Mouse (Mus musculus) heart, postnatal 36 days (tissue): ENCODE data around the gene Arhgap35. TPM values are rescaled to one million over a fixed set of nuclear protein-coding genes. Genes with fewer than 3 reads are reported as not detected.
"Not testable (repeated sequence)": the region's sequence is repeated elsewhere in the genome, so short reads cannot be mapped to it uniquely, and the experiment has no call there.

Experiments
- DNase-seq, 2 experiments: peaks; one replicate each; pipeline ENCODE4 v3.0.0; 2021 to 2022
- intact Hi-C: fragments of 180-260 bp; cut with DNase I; formaldehyde crosslinking; loops from one replicate; pipeline ENCODE4 v1.15.1; 2025
- total RNA-seq, 2 experiments: library from RNA; stranded (reverse); gene quantifications; 2 replicates each; pipeline ENCODE4 v1.2.3; 2021

Gene Arhgap35
- total RNA-seq, result 10 to 100 TPM; 32.0 to 35.1 TPM

DNA sequence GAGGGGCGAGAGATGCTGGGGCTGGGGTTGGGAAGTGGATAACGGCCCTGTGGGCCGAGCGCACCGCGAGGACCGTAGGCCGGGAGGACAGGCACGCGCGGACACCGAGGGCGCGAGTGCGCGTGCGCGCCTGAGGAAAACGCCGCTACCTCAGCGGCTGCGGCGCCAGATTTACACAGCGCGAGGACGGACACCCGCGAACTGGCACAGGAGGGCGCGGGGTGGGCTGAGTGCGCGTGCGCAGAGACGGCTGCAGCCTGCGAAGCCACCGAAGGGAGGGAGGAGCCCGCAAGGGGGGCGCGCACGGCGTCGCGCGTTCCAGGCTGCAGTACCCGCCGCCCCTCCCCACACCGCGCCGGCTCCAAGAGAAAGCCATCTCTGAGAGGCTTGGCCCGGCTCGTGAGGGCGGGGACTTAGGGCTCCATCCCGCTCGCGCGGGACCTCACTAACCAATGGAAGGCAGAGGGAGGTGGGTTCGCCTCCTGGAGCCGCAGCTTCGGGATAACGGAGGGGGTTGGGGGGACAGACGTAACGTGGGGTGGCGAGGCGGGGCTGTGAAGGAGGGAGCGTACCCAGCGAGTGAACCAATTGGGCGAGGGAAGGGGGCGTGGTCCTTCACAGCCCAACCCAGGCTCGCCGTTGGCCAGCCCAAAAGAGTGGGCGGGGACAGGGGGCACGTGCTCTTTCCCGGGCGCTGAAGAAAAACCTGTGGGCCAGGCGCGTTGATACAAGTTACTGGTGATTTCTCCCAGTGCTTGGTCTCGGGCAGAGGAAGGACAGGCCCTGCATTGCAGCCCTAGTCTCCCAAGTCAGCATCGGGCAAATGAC is at the start of gene Arhgap35:
TSS of gene Arhgap35 (minus strand) at position 106 of the 828 bp plus-strand sequence.
- intact Hi-C loops, result loop anchor here (5.0 kb wide), 3 partner anchors 43 to 323 kb away; no protein-coding TSS in a partner anchor

DNA sequence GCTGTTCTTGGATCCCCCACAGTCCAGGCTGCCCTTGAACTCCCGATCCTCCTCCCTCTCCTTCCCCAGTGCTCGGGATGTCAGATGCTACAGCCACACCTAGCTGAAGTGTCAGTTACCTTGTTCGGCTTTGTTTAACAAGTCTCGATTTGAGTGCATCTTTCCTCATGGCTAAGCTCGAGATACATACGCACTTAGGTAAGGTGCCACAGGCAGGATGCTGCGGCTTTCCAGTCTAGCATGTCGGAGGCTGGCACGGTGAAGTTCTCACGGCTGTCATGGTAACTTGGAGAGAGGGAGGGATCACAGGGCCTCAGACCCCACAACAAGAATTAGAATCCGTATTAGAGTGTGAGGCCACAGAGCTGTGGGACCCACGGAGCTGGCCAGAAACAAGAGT is 29.5 kb upstream of the Arhgap35 start:
- DNase-seq, result no peak
- intact Hi-C loops, result no loop called here

More for the DNA sequence above, at the start of gene Arhgap35:
- peak; percentile 97 to 98 for DNase-seq

DNA sequence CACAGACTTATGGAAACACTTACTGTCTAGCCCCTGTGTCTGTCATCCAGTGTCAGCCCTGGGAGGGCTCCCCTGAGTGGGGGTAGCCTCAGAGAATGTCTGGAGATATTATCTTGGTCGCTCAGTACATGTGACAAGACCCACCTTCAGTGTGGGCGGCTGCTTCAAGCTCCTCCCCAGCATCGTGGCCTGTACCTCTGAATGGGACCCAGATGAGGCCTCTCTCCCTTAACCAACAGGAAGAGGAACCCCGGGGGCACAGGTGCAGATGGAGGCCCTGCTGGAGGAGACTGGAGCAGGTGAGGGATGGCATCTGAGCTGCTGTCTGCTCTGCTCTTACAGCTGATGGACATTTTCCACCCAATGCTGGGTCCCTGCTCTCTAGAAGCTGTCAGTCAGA is 28.3 kb upstream of the Arhgap35 start:
- DNase-seq, intact Hi-C loops: not testable (repeated sequence)

DNA sequence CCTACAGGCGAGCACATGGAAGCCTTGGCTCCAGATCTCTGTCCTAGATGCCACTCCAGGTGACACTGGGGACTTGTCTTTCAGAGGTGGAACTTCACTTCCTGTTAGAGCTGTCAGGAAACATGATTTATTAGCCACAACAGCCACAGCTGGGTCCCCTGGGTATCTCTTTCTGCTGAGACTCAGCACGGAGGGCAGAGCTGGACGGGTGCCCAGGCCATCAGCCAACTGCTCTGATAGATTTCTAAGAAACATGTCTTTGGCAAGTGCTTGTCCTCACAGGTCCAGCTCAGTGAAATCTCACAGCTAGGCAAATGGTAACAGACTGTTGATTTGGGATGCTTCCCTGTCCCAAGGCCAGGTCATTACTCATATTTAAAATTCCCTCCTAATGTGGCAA is 24.2 kb upstream of the Arhgap35 start:
- peak; percentile 68 to 73 for DNase-seq
- intact Hi-C loops, result no loop called here

DNA sequence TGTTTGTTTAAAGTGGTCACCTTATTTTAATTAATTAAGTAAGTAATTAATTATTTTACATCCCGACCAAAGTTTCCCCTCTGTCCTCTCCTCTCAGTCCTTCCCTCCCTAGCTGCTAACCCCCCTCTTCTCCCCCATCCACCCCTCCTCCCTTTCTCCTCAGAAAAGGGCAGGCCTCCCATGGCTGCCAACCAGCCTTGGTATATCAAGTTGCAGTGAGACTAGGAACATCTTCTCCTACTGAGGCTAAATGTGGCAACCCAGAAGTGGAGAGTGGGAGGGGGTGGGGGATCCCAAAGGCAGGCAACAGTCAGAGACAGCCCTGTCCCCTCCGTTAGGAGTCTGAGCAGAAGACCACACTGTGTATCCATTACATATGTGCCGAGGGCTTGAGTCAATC is 20.3 kb upstream of the Arhgap35 start:
- DNase-seq, result no peak
- intact Hi-C loops, result no loop called here

DNA sequence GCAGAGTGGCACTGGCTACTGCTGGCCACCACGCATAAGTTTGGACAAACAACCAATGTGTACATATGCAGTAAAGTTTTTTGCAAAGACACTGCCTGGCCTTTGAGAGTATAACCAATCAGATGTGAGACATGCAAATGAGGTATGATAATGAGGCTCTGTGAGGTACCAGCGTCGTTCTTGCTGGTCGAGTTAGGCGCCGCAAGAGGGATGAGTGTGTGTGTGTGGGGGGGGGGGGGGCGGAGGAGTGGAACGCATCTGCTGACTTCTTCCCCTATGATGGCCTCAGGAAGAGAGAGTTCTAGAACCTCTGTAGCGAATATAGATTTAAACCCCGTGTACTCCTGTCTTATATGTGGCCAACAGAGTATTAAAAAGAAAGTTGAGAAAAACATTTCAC is 19.1 kb upstream of the Arhgap35 start:
- DNase-seq, intact Hi-C loops: not testable (repeated sequence)

DNA sequence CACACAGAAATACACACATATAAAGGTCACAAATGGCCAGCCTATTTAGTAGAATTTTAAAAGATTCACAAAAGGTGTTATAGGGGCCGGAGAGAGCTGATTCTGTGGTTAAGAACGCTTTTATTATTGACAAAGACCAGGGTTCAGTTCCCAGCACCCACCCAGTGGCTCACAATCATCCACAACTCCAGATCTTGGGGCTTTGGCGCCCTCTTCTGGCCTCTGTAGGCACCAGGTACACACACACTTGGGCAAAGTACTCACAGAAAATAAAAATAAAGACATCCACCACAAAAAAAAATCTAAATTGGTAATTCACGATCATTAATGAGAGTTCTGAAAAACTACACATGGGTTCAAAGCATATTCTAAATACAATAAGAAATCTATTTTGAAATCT is 17.1 kb upstream of the Arhgap35 start:
- intact Hi-C loops, result no loop called here
- DNase-seq, result no peak

DNA sequence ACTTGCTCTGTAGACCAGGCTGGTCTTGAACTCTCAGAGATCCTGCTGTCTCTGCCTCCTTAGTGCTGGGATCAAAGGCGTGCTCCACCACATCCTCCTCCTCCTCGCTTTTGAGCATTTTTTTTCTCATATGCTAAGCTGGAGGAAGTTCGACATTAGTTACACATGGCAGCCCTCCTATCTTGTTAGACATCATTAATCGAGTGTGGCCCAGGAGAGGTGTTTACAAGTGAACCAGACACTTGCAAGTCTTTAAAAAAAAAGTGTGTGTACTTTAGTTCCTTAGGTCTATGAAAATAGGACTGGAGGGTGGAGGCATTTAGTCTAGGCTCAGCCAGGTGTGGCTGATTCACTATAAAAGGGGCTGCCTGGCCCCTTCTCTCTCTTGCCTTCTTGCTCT is 16.2 kb upstream of the Arhgap35 start:
- DNase-seq, result no peak
- intact Hi-C loops, result no loop called here

DNA sequence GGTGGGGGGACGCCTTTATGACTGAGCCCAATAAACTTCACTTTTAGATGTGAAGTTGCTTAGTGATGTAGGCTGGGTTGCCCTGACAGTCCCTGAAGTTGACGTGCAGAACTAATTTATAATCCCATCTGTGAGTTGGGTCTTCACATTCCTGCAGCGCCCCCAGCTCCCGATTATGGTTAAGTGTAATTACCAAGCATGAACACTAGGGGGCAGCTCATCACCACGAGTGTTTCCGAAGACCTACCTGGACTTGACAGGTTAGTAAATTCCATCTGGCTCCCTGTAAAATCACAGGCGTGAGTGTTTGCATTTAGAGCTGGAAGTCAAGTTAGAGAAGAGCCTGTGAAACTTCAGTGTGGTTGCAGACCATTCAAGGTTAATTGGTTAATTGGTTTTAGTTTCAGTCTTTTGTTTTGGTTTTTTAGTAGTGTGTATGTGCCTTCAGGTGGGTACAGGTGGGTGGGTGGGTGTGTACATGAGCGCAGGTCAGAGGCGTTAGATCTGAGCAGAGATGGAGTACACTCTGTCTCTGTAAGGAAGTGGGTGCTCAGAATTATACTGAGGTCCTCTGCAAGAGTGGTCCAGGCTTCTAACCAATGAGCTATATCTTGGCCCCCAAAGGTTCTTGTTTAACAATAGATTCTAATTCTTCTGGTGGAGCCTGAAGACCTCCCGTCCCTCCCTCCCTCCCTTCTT is 15.0 kb upstream of the Arhgap35 start:
- DNase-seq, result peak; percentile 47 to 57
- intact Hi-C loops, result loop anchor here (2.0 kb wide), 1 partner anchor 179 kb away; no protein-coding TSS in a partner anchor

DNA sequence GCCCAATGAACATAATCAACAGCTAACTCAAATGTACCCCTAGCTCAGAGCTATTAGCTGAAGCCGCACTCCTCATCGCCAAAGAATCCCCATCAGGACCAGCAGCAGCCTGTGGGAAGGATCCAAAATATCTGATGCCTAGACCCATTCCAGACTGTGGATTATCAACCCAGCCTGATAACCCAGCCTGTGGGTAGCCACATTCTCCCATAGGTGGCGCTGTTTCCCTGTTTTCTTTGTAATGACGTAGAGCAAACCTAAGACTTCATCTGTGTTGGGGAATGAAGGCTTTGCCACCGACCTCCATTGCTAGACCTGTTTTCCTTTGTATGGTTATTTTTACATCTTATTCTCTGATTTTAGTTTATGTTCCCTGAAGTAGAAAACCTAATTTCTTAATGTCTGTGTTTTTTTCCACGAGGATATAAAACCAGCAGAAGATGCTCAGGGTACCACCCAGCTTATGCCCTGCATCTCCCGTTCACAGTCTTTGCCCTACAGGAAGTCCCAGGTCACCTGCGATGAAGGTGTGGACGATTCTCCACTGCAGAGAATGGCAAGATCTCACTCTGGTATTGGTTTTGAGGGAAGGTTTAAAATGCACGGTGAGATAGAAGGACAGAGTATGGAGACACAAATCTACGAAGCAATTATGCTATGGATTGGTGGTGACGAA is 13.4 kb upstream of the Arhgap35 start:
- DNase-seq, result peak; percentile 67 to 69

DNA sequence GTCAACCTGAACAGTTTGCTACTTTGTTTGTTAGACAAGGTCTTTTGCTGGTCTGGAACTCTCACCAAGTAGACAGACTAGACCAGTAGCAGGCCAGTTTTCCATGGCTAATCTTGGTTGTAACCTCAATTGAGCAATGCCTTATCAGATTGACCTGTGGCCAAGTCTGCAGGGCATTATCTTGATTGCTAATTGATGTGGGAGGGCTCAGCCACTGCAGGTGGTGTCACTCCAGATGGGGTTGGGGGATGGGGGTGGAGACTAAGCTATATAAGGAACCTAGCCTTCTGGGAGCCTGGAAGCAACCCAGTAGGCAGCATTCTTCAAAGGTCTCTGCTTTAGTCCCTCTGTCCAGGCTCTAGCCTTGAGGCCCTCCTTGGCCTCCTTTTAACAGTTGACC is 8.9 kb upstream of the Arhgap35 start:
- intact Hi-C loops, result no loop called here
- DNase-seq, result no peak

More for the DNA sequence above, 13.4 kb upstream of the Arhgap35 start:
- intact Hi-C loops, result loop anchor here (1.0 to 2.0 kb wide), 3 partner anchors 67 to 181 kb away; no protein-coding TSS in a partner anchor

DNA sequence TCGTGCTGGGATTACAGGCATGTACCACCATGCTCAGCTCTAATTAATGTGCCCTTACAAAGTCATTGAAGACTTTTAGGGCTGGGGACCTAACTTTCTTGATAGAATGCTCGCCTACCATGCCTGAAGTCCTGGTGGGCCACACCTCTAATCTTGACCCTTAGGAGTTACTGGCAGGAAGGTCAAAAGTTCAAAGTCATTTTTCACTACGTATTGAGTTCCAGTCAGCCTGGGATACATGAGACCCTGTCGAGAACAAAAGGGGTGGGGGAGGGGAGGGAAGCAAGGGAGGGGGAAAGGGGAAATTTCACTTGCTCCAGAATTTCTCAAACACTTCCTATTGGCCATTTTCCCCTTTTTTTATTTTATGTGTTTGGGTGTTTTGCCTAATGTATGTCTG is 8.3 kb upstream of the Arhgap35 start:
- no peak for DNase-seq
- intact Hi-C loops, result no loop called here

DNA sequence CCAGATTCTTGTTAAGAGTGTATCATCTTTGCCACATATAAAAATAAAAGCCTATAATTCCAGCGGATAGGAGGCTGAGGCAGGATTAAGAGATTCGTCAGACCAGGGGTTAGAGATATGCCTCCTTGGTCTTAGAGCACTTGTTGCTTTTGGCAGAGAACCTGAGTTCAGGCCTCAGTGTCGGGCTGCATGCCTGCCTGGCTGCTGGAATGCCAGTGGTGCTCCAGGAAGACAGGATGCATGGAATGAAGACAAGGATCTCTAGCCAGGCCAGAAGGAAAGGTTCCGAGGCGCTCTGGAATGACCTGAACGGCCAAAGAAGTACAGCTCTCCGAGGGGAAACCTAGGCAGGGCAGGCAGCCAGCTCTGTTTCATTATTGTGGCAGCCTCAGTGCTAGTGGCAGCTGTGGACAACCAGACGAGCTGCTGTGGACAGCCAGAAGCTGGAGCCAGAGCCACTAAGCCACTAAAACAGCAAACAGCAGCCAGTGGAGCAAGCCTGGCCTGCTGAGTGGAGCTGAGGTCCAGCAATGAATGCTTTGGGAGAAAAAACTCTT is 6.4 kb upstream of the Arhgap35 start:
- DNase-seq, result peak; percentile 42 to 45
- intact Hi-C loops, result no loop called here

DNA sequence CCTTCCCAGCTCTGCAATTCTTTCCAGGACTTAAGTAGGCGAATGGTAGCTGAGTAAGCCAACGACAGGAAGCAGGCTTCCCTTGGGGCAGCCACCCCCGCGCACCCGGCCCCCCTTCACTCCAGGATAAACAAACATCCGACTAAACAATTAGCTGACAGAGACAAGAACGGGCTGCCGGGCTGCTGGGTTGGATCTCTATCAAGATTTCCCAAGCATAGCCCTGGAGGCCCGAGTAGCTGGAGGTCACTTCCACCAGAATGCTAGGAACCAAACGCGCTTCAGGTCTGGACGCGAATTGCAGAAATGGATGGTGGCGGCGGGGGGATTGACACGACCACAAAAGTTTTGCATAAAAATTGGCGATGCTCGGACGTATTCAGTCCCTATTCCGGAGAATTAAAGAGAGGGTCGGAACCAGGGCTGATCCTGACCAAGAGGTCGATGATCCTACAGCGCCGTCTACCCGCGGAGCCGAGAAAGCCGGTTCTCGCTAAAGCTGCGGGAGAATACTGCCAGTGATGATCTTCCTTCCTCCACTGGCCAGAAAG is 3.9 kb upstream of the Arhgap35 start:
- intact Hi-C loops, result loop anchor here (2.0 to 5.0 kb wide), 2 partner anchors 128 to 221 kb away; no protein-coding TSS in a partner anchor
- peak; percentile 81 to 83 for DNase-seq

DNA sequence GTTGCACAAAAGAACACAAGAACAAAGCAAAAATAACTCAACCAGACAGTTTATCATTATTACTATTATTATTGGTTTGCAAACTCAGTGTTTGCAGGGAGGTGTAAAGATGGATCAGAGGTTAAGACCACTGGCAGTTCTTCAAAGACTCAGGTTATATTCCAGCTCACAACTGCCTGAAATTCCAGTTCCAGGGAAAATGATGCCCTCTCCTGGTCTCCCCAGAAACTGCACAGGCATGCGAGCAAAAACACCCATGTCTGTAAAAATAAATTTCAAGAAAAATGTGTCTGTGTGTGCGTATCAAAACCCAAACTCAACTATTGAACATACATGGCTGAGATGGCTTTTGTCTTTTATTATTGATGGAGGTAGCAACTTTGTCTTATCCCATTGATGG is 2.3 kb upstream of the Arhgap35 start:
- intact Hi-C loops, result loop anchor here (1.0 to 5.0 kb wide), 2 partner anchors 152 to 220 kb away; no protein-coding TSS in a partner anchor
- peak; percentile 62 to 78 for DNase-seq

DNA sequence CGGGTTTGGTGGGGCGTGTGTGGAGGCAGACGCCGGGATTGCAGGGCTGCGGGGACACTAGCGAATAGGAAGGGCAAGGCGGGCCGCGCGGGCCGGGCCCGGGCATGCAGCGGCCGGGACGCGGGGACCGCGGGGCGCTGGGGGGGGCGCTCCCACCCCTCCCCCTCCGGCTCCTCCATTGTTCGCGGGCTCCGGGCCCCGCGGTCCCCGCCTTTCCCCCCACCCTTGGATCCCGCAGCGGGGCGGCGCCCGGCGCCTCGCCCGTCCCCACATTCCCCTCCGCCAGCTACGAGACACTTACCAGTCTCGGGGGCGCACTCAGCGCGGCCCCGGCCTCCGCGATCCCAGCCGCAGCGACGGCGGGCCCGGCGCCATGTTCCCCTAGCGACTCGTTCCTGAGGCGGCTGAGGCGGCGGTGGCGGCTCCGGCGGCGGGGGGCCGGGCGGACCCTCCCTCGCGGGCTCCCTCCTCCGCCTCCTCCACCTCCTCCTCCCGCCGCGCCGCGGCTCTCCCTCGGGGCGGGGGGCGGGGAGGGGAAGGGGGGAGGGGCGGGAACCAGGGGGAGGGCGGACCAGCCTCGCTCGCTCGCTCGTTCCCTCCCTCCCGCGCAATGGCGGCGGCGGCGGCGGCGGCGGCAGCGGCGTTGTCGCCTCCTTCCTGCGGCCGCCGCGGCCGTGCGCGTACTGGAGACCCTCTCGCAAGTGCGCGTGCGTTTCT is 464 bp downstream of the Arhgap35 start:
- peak in 1 of 2 experiments; percentile 64 for DNase-seq
- intact Hi-C loops, result loop anchor here (5.0 kb wide), 2 partner anchors 42 to 322 kb away; no protein-coding TSS in a partner anchor

DNA sequence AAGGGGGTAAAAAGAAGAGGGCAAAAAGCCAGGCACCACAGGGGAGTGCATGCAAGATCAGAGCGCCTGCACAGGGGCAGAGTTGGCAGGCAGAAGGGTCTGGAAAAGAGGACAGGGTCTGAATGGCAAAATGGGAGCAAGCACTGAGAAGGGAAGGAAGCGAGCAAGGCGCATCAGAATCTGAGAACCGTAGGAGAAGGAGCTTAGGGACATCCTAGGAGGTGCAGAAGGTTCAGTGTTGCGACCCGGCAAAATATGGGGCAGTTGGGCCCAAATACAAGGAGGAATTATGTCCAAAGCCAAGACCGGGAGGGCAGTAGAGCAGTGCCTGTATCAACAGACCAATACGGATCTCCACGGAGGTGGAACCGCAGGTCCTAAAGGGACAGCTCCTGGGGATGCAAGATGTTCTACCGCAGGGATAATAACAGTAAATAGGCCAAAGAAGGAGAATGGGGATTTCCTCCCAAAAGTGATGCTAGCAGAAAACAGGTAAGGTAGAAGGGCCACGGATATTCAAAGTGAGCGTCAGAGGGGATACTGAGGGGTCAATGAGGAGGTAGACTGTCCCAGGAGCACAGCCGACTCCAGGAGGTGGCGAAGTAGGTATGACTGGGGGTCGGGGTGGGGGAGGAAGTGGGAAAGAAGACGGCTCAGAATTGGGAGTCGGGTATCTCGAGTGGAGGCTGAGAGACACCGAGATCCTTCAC is 1.2 kb downstream of the Arhgap35 start:
- DNase-seq, result no peak
- intact Hi-C loops, result loop anchor here (5.0 kb wide), 2 partner anchors 41 to 321 kb away; no protein-coding TSS in a partner anchor

DNA sequence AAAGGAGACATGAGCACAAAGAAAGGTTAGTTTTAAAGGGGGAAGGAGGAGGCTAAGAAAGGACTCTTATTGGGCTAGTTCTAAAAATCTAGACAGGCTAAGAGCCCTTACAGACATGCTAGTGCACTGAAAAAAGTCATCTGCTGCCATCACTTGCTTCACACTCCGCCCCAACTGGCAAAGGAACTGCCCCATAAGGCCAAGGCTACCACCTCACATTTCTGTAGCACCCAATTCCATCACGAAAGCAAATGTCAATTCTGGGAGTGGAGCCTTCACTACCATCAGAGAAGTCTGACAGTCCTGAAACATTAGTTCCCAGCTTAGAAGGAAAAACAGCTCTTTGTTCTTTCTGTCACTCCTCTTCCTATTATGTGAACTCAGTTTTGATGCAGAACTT is 4.4 kb downstream of the Arhgap35 start:
- no peak for DNase-seq
- intact Hi-C loops, result loop anchor here (5.0 kb wide), 2 partner anchors 38 to 318 kb away; no protein-coding TSS in a partner anchor

DNA sequence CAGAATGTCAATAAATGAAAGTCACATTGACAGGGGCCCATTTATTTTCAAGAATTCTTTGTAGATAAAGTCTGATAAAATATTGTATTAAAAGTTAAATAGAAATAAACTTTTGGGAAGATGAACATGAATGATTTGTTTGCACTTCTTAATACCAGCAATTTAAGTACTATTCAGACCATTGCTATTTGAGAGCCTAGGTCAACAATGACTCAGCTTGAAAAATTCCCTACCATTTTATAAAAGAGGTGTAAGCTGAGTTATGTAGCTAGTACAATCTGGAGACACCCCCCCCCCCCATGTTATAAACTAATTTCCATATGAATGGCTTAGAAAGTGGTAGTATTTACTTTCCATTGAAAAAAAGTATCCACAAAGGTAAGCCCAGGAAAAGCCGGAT is 5.8 kb downstream of the Arhgap35 start:
- intact Hi-C loops, result no loop called here
- no peak for DNase-seq
